Mouse (Mus musculus): Measurements from ENCODE around the gene 2310003L06Rik. TPM values are rescaled to one million over a fixed set of nuclear protein-coding genes. Genes with fewer than 3 reads are reported as not detected.

2310003L06Rik gene
- not detected in 2 replicates for total RNA-seq (2015; ENCODE audit: low replicate concordance)
- not detected in 2 replicates for total RNA-seq (2017; ENCODE audit: low replicate concordance)

DNA sequence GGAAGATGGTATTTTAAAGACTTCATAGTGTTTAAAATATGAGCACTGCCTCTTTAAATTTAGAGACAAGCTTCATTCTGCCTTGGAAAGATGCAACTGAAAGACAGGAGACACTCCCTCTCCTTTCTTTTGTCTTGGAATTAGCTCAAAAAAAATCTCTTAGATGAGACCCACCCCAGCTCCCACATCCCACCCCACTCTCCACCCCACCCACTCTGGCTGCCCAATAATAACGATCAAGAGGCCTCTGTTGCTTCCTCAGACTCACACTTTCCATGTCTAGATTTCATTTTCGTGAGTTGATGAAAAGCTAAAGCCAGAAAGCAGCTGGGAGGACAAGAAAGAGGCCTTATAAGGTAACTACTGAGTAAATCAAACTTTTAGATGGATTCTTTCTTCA, at the start of gene 2310003L06Rik, which contains the start of gene Gm28434:
Gene 2310003L06Rik, plus strand, starts transcription at position 259 of the 400 bp plus-strand sequence.
Gene Gm28434, plus strand, starts transcription at position 317 of the 400 bp plus-strand sequence.
- ATAC-seq (replicated peaks; ENCODE audit: low FRiP score, poor library complexity, severe bottlenecking) = no peak

- ATAC-seq (replicated peaks; ENCODE audit: low FRiP score, poor library complexity, severe bottlenecking) = no peak
Observed at GRCm38 (mm10) chr5:87925372-87925771, 43.9 kb upstream of the 2310003L06Rik start, which contains the start of gene Csn3. TSS of gene Csn3 (plus strand) at chr5:87925579.

DNA sequence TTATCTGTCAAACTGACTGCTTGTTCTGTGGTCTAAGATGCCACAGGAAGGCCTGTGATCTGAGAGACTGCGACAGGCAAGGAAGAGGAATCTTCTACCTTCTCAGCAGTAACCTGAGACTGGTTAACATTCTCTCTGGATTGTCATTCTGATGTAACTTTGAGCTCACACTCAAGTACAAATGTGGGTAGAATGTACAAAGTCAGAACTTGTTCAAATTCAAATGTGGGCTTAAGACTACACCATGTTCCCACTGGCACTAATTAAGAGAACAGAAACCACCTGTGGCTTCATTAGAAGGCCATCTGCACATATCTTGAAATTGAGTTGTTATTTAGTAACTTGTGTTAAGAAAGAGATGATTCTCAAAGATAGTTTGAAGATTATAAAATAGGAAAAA, 37.7 kb upstream of the 2310003L06Rik start:
- ATAC-seq (replicated peaks; ENCODE audit: low FRiP score, poor library complexity, severe bottlenecking) = no peak

DNA sequence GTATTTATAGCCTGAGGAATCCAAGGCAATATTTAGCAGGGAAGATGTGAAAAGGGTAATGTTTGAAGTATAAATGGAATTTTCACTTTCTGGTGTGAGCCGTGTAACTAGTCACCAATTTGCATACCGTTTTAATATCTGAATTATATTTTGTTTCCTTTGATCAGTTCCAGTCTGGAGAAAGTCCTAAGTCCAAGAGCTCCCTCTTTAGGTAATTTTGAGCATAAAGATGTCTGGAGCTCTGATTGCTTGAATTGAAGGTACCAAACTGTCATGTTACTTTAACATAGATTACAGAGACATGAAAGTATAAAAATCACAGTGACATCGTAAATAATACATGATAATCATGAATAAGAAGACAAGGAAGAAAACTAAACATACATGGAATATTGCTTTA, 28.5 kb upstream of the 2310003L06Rik start:
- ATAC-seq (replicated peaks; ENCODE audit: low FRiP score, poor library complexity, severe bottlenecking) = no peak

GRCm38 (mm10) chr5:87942515-87942914, 26.7 kb upstream of the 2310003L06Rik start:
- no peak for ATAC-seq (replicated peaks; ENCODE audit: low FRiP score, poor library complexity, severe bottlenecking)

DNA sequence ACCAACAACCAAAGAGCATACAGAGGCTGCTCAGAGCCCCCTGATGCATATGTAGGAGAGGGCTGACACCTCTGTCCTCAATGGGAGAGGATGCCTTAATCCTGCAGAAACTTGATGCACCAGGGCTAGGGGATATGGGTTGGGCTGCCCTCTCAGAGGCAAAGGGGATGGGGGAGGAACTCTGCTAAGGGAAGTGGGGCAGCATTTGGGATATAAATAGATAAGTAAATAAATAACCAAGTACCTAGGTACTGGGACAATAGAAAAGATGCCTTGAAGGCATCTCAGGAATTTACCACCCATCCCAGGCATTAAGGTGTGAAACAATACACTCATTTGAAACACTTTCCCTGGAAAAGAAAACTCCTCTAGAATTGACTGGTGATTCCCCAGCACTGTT, 17.4 kb upstream of the 2310003L06Rik start:
- no peak for ATAC-seq (replicated peaks; ENCODE audit: low FRiP score, poor library complexity, severe bottlenecking)

- ATAC-seq (replicated peaks; ENCODE audit: low FRiP score, poor library complexity, severe bottlenecking) = no peak
Observed at GRCm38 (mm10) chr5:87979139-87979538, 9.9 kb downstream of the 2310003L06Rik start, which contains the start of gene Cabs1. TSS of gene Cabs1 (plus strand) at chr5:87979439.

GRCm38 (mm10) chr5:87982468-87983214, 13.4 kb downstream of the 2310003L06Rik start:
- no peak for ATAC-seq (replicated peaks; ENCODE audit: low FRiP score, poor library complexity, severe bottlenecking)

DNA sequence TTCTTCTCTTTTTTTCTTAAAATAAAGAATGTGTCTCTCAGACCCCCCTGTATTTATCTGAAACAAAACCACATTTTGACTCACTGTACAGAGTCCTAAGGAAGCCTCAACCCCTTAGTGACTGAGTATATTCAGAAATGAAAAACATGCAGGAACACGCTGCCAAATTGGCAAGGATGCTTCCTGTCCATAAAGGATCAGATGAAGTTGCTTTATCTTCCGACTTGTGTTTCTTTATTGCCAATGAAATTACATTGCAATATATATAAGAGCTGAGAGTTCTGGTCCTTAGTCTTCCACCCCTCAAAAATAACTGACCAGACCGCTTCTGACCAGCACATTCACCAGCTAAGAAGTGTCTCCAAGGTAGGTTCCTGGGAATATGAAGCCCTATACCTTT, 33.0 kb downstream of the 2310003L06Rik start, which contains the start of gene Smr3a:
Gene Smr3a, plus strand, starts transcription at position 301 of the 400 bp plus-strand sequence.
- no peak for ATAC-seq (replicated peaks; ENCODE audit: low FRiP score, poor library complexity, severe bottlenecking)

DNA sequence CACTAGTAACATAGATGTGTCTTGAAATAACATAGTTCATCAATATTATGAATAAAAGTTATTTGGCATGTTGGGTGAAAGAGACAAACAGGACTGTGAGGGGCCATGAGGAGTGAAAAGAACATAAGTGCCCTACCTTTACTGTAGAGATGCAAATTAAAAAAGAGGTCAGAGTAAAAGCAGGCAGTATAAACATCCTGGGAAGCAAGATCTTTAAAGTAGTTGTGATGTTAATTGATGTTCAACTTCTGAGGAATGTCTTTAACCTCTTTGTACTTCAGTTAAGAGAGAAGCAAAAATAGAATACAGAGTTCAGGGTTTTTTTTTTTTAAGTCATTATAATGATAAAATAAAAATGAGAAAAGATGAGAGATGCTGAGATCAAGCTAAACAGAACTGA, 36.0 kb downstream of the 2310003L06Rik start:
- no peak for ATAC-seq (replicated peaks; ENCODE audit: low FRiP score, poor library complexity, severe bottlenecking)

Other genes starting within 250 kb of the 2310003L06Rik start
- gene Csn1s2a, start 194.9 kb upstream of the 2310003L06Rik start, total RNA-seq (2015; ENCODE audit: low replicate concordance) = not detected in 2 replicates
- gene Csn1s2a, start 194.9 kb upstream of the 2310003L06Rik start, total RNA-seq (2017; ENCODE audit: low replicate concordance) = not detected in 2 replicates
- gene Csn1s2b, start 161.4 kb upstream of the 2310003L06Rik start, total RNA-seq (2015; ENCODE audit: low replicate concordance) = not detected in 2 replicates
- gene Csn1s2b, start 161.4 kb upstream of the 2310003L06Rik start, total RNA-seq (2017; ENCODE audit: low replicate concordance) = not detected in 2 replicates
- not detected in 2 replicates for gene Prr27, start 143.8 kb upstream of the 2310003L06Rik start, total RNA-seq (2015; ENCODE audit: low replicate concordance)
- gene Prr27, start 143.8 kb upstream of the 2310003L06Rik start, total RNA-seq (2017; ENCODE audit: low replicate concordance) = not detected in 2 replicates
- gene Odam, start 84.4 kb upstream of the 2310003L06Rik start, total RNA-seq (2015; ENCODE audit: low replicate concordance) = not detected in 2 replicates
- gene Odam, start 84.4 kb upstream of the 2310003L06Rik start, total RNA-seq (2017; ENCODE audit: low replicate concordance) = not detected in 2 replicates
- gene Csn3, start 43.9 kb upstream of the 2310003L06Rik start, total RNA-seq (2015; ENCODE audit: low replicate concordance) = not detected in 2 replicates
- gene Csn3, start 43.9 kb upstream of the 2310003L06Rik start, total RNA-seq (2017; ENCODE audit: low replicate concordance) = not detected in 2 replicates
- gene Gm28434, start 58 bp downstream of the 2310003L06Rik start, total RNA-seq (2015; ENCODE audit: low replicate concordance) = not detected in 2 replicates
- gene Gm28434, start 58 bp downstream of the 2310003L06Rik start, total RNA-seq (2017; ENCODE audit: low replicate concordance) = not detected in 2 replicates
- gene Cabs1, start 10.0 kb downstream of the 2310003L06Rik start, total RNA-seq (2015; ENCODE audit: low replicate concordance) = not detected in 2 replicates
- gene Cabs1, start 10.0 kb downstream of the 2310003L06Rik start, total RNA-seq (2017; ENCODE audit: low replicate concordance) = not detected in 2 replicates
- gene Smr3a, start 33.1 kb downstream of the 2310003L06Rik start, total RNA-seq (2015; ENCODE audit: low replicate concordance) = not detected in 2 replicates
- gene Smr3a, start 33.1 kb downstream of the 2310003L06Rik start, total RNA-seq (2017; ENCODE audit: low replicate concordance) = not detected in 2 replicates
- not detected in 2 replicates for gene Smr2, start 117.1 kb downstream of the 2310003L06Rik start, total RNA-seq (2015; ENCODE audit: low replicate concordance)
- gene Smr2, start 117.1 kb downstream of the 2310003L06Rik start, total RNA-seq (2017; ENCODE audit: low replicate concordance) = not detected in 2 replicates
- not detected in 2 replicates for gene Gm11116, start 142.1 kb downstream of the 2310003L06Rik start, total RNA-seq (2015; ENCODE audit: low replicate concordance)
- gene Gm11116, start 142.1 kb downstream of the 2310003L06Rik start, total RNA-seq (2017; ENCODE audit: low replicate concordance) = not detected in 2 replicates
- not detected in 2 replicates for gene Gm11115, start 184.6 kb downstream of the 2310003L06Rik start, total RNA-seq (2015; ENCODE audit: low replicate concordance)
- not detected in 2 replicates for gene Gm11115, start 184.6 kb downstream of the 2310003L06Rik start, total RNA-seq (2017; ENCODE audit: low replicate concordance)

All from erythroblast, adult 5-6 weeks (primary cell).